Mouse (Mus musculus): ENCODE measurements around the gene Enkd1. TPM values are rescaled to one million over a fixed set of nuclear protein-coding genes. Genes with fewer than 3 reads are reported as not detected.

Enkd1 gene
- total RNA-seq, 1 experiment from 2014 or later: 0.58 TPM

GRCm38 (mm10) chr8:105704146-105704812, 3.7 kb downstream of the Enkd1 start:
- no peak for ATAC-seq (ENCODE audit: extremely low read depth, insufficient number of reproducible peaks, low FRiP score, poor library complexity, severe bottlenecking)

GRCm38 (mm10) chr8:105702731-105703415, 5.1 kb downstream of the Enkd1 start:
- no peak for ATAC-seq (ENCODE audit: extremely low read depth, insufficient number of reproducible peaks, low FRiP score, poor library complexity, severe bottlenecking)

- ATAC-seq (ENCODE audit: extremely low read depth, insufficient number of reproducible peaks, low FRiP score, poor library complexity, severe bottlenecking): no peak
Observed at GRCm38 (mm10) chr8:105702001-105702401, 6.0 kb downstream of the Enkd1 start.

- peak; percentile 70 for ATAC-seq (ENCODE audit: extremely low read depth, insufficient number of reproducible peaks, low FRiP score, poor library complexity, severe bottlenecking)
Observed at GRCm38 (mm10) chr8:105700966-105701824, 6.8 kb downstream of the Enkd1 start, which contains the start of the genes Acd and Pard6a. Gene Acd (minus strand): TSS chr8:105701102. Gene Pard6a (plus strand): TSS chr8:105701148.

- peak; percentile 54 for ATAC-seq (ENCODE audit: extremely low read depth, insufficient number of reproducible peaks, low FRiP score, poor library complexity, severe bottlenecking)
Observed at GRCm38 (mm10) chr8:105700566-105700965, 7.4 kb downstream of the Enkd1 start.

- ATAC-seq (ENCODE audit: extremely low read depth, insufficient number of reproducible peaks, low FRiP score, poor library complexity, severe bottlenecking): no peak
Observed at GRCm38 (mm10) chr8:105699488-105700215, 8.4 kb downstream of the Enkd1 start.

- ATAC-seq (ENCODE audit: extremely low read depth, insufficient number of reproducible peaks, low FRiP score, poor library complexity, severe bottlenecking): no peak
Observed at GRCm38 (mm10) chr8:105698734-105699133, 9.3 kb downstream of the Enkd1 start.

GRCm38 (mm10) chr8:105697196-105697780, 10.7 kb downstream of the Enkd1 start:
- no peak for ATAC-seq (ENCODE audit: extremely low read depth, insufficient number of reproducible peaks, low FRiP score, poor library complexity, severe bottlenecking)

GRCm38 (mm10) chr8:105695080-105695780, 12.8 kb downstream of the Enkd1 start:
- no peak for ATAC-seq (ENCODE audit: extremely low read depth, insufficient number of reproducible peaks, low FRiP score, poor library complexity, severe bottlenecking)

- ATAC-seq (ENCODE audit: extremely low read depth, insufficient number of reproducible peaks, low FRiP score, poor library complexity, severe bottlenecking): no peak
Observed at GRCm38 (mm10) chr8:105694051-105694799, 13.8 kb downstream of the Enkd1 start.

- ATAC-seq (ENCODE audit: extremely low read depth, insufficient number of reproducible peaks, low FRiP score, poor library complexity, severe bottlenecking): no peak
Observed at GRCm38 (mm10) chr8:105693648-105694047, 14.4 kb downstream of the Enkd1 start.

- no peak for ATAC-seq (ENCODE audit: extremely low read depth, insufficient number of reproducible peaks, low FRiP score, poor library complexity, severe bottlenecking)
Observed at GRCm38 (mm10) chr8:105692449-105693182, 15.4 kb downstream of the Enkd1 start.

- no peak for ATAC-seq (ENCODE audit: extremely low read depth, insufficient number of reproducible peaks, low FRiP score, poor library complexity, severe bottlenecking)
Observed at GRCm38 (mm10) chr8:105690978-105691377, 17.0 kb downstream of the Enkd1 start.

- ATAC-seq (ENCODE audit: extremely low read depth, insufficient number of reproducible peaks, low FRiP score, poor library complexity, severe bottlenecking): no peak
Observed at GRCm38 (mm10) chr8:105689983-105690360, 18.0 kb downstream of the Enkd1 start.

- no peak for ATAC-seq (ENCODE audit: extremely low read depth, insufficient number of reproducible peaks, low FRiP score, poor library complexity, severe bottlenecking)
Observed at GRCm38 (mm10) chr8:105689256-105689982, 18.6 kb downstream of the Enkd1 start.

GRCm38 (mm10) chr8:105688242-105688752, 19.7 kb downstream of the Enkd1 start:
- no peak for ATAC-seq (ENCODE audit: extremely low read depth, insufficient number of reproducible peaks, low FRiP score, poor library complexity, severe bottlenecking)

All from neutrophil, adult 5-6 weeks (primary cell).